Mouse (Mus musculus) forebrain, postnatal 0 days (tissue): Measurements from ENCODE around the gene Kmt2a. TPM values are rescaled to one million over a fixed set of nuclear protein-coding genes. Genes with fewer than 3 reads are reported as not detected.
A peak's percentile ranks its signal among the peaks of the same experiment; 100 is the strongest.

Source experiments
- ATAC-seq: fragments of 200-750 bp; cut with Nextera tagmentation; 2 replicates; pipeline ENCODE4 v1.8.0; 2017; ENCODE audit warnings: mild to moderate bottlenecking, moderate library complexity
- DNase-seq: peaks from one replicate; pipeline ENCODE4 v3.0.0-alpha.2; 2015
- H3K27ac ChIP-seq: fragments of 300-500 bp; sonication (generic); 2 replicates; pipeline ENCODE4 v1.5.1; 2014; ENCODE audit warnings: low read depth, mild to moderate bottlenecking, antibody characterized with exemption, low read length, moderate library complexity, mixed read lengths
- H3K27me3 ChIP-seq: fragments of 300-500 bp; sonication (generic); 2 replicates; pipeline ENCODE4 v1.6.1; 2014; ENCODE audit warnings: mild to moderate bottlenecking, low read length, mixed read lengths; ENCODE audit not compliant: insufficient read depth
- H3K36me3 ChIP-seq: fragments of 300-500 bp; sonication (generic); 2 replicates; pipeline ENCODE4 v1.6.1; 2014; ENCODE audit warnings: mild to moderate bottlenecking, moderate library complexity; ENCODE audit not compliant: insufficient read depth
- H3K4me1 ChIP-seq: fragments of 300-500 bp; sonication (generic); 2 replicates; pipeline ENCODE4 v1.6.1; 2014; ENCODE audit warnings: antibody characterized with exemption; ENCODE audit not compliant: insufficient read depth
- H3K4me2 ChIP-seq: fragments of 300-500 bp; sonication (generic); 2 replicates; pipeline ENCODE4 v1.6.1; 2014; ENCODE audit warnings: low read depth, mild to moderate bottlenecking, moderate library complexity
- H3K4me3 ChIP-seq: fragments of 300-500 bp; sonication (generic); 2 replicates; pipeline ENCODE4 v1.5.1; 2014; ENCODE audit warnings: low read depth, low read length, mixed read lengths
- H3K9ac ChIP-seq: fragments of 300-500 bp; sonication (generic); 2 replicates; pipeline ENCODE4 v1.6.1; 2014; ENCODE audit warnings: mild to moderate bottlenecking
- H3K9me3 ChIP-seq: fragments of 300-500 bp; sonication (generic); 2 replicates; pipeline ENCODE4 v1.6.1; 2016; ENCODE audit warnings: low read length
- CTCF ChIP-seq: sonication (generic); IDR thresholded peaks from 2 replicates; pipeline ENCODE4 v1.5.1; 2016; ENCODE audit warnings: antibody characterized with exemption, control low read depth, low read depth
- WGBS: fragments of 180-500 bp; shearing (Covaris S2); extraction: QIAGEN DNeasy Blood & Tissue Kit; methylation state at CpG from one replicate; pipeline ENCODE4 v1.1.7; 2014; 5-methylcytosine and 5-hydroxymethylcytosine counted together
- polyA plus RNA-seq: library from polyadenylated mRNA; unstranded; fragments of >200 nt; fragmentation: Nextera tagmentation; extraction: Ambion mirVana; gene quantifications from 2 replicates; pipeline ENCODE4 v1.2.1, GENCODE M21; 2015
- total RNA-seq: library from RNA; depleted of rRNA; stranded (reverse); fragments of >200 nt; gene quantifications from 2 replicates; pipeline ENCODE4 v1.2.3, GENCODE M21; 2014

Kmt2a gene
- total and polyA plus RNA-seq, 2 experiments from 2014 or later: 13.7 to 18.5 TPM

DNA sequence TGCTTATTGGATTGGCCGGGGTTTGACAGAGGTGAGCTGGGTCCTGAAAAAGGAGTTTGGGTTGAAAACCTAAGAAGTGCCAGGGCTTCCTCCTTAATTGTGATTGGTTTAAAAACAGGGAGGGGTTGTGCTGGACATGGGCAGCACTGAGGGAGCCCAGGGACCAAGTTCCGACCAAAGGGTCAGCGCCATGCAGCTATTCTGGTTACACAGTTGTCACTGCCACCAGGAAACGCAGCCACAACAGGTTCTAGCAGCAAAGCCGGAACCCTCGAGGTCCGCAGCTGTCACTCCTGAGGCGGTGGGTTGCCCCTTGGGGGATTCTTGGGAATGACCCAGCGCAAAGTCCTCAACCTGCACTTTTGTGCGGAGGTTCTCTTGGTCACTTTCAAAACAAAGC is 76.4 kb downstream of the Kmt2a start:
- 88% methylated on average over 10 of the region's 10 CpGs for WGBS
- no peak for TF ChIP-seq CTCF
- Histone ChIP-seq H3K4me2 (no peak overlapping the region), H3K36me3 (peaks cover 49% of the 10 kb centered on the region), H3K4me3 (no peak overlapping the region), H3K9me3 (no peaks in the 10 kb centered on the region), H3K27ac (no peak overlapping the region), H3K9ac (no peak overlapping the region), H3K4me1 (no peaks in the 10 kb centered on the region), H3K27me3 (no peaks in the 10 kb centered on the region)
- DNase-seq (no peak), ATAC-seq (no peak)

DNA sequence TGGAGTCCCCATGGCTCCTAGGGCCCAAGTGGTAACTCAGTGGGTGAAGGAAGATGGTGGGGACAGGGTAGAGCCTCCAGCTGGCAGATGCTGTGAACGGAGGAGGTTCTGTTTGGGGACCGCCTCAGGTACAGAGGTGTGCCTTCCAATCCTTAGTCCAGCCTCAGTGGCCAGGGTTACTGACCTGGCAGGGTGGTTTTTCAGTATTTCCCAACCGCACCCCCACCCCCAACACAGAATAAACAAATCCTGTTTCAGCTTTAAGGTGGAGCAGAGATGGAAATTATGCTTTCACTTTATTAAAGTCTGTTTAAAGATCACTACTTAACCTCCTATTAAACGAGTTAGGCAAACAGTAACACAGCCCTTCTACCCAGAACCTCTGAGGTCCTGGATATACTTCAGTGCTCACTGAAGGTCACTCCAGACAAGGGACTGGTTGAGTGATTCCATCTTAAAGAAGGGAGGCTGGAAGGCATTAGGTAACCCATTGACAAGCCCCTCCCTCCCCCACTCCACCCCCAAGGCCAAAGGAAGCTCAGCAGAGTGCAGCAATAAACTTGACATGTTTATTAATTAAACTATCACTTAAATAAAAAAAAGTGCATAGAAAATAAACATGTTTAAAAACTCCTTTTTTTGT is 78.2 kb downstream of the Kmt2a start, which contains the start of gene Ttc36:
Gene Ttc36 (minus strand): TSS at position 265 of the 643 bp plus-strand sequence.
- H3K9me3 ChIP-seq: no peaks in the 10 kb centered on the region
- no peak within 1 kb of the TSS for H3K27ac ChIP-seq
- DNase-seq (no peak), ATAC-seq (no peak)
- H3K27me3 ChIP-seq: no peaks in the 10 kb centered on the region
- peaks cover 32% of the 10 kb centered on the region for H3K36me3 ChIP-seq
- no peak within 1 kb of the TSS for H3K9ac ChIP-seq
- no peak within 1 kb of the TSS for H3K4me3 ChIP-seq
- no peak within 1 kb of the TSS for H3K4me2 ChIP-seq
- 0 out of 2 replicates have a peak, but pooled peaks cover 6% of the 10 kb centered on the region for H3K4me1 ChIP-seq
- 77% methylated on average over 4 of the region's 4 CpGs for WGBS
- no peak for TF ChIP-seq CTCF

DNA sequence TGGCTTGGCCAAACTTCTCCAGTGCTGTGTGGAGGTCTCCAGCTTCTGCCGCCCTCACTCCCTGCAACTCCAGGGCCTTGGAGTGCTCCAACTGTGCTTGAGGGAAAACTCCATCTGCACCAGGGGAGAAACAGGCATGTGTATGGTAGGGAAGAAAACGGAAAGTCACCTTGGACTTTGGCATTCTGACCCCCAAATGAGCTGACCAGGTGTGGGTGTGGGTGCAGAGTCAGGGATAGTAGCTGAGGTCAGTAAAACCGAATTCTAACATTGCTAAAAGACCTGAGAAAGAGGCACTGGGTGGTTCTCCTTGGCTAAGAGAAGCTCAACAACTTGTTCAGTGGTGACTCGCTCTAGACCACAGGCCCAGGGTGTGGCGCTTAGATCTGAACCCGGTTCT is 79.4 kb downstream of the Kmt2a start:
- DNase-seq (no peak), ATAC-seq (no peak)
- H3K9me3 ChIP-seq: no peaks in the 10 kb centered on the region
- no peak overlapping the region for H3K4me2 ChIP-seq
- H3K36me3 ChIP-seq: peaks cover 19% of the 10 kb centered on the region
- H3K4me1 ChIP-seq: 0 out of 2 replicates have a peak, but pooled peaks cover 6% of the 10 kb centered on the region
- H3K4me3 ChIP-seq: no peak overlapping the region
- no peaks in the 10 kb centered on the region for H3K27me3 ChIP-seq
- 85% methylated on average over 6 of the region's 6 CpGs for WGBS
- no peak overlapping the region for H3K27ac ChIP-seq
- no peak overlapping the region for H3K9ac ChIP-seq
- TF ChIP-seq CTCF: no peak

DNA sequence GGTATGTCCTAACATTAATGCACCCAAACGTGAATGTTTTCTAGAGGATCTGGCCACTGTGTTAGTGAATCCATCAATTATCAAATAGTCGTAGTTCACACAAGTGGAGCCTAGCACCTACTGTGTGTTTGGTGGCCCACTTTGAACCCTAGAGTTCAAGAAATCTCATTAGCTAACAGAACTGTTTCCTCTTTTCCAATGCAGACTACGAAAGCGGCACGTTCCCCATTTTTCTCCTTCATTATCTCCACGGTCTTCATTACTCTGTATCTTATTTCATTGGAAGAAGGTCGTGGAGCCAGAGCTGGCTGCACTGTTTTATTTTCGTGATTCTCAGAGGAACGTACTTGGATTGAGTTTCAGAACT is 81.2 kb downstream of the Kmt2a start:
- H3K4me3 ChIP-seq: peak overlapping the region; percentile 55
- H3K36me3 ChIP-seq: peaks cover 5% of the 10 kb centered on the region
- no peak for TF ChIP-seq CTCF
- peak overlapping the region; percentile 96 for H3K4me2 ChIP-seq
- no peaks in the 10 kb centered on the region for H3K9me3 ChIP-seq
- WGBS: 36% methylated on average over 9 of the region's 9 CpGs
- peak overlapping the region; percentile 66 for H3K9ac ChIP-seq
- no peaks in the 10 kb centered on the region for H3K27me3 ChIP-seq
- H3K4me1 ChIP-seq: 0 out of 2 replicates have a peak, but pooled peaks cover 6% of the 10 kb centered on the region
- DNase-seq: no peak
- no peak overlapping the region for H3K27ac ChIP-seq
- no peak for ATAC-seq

DNA sequence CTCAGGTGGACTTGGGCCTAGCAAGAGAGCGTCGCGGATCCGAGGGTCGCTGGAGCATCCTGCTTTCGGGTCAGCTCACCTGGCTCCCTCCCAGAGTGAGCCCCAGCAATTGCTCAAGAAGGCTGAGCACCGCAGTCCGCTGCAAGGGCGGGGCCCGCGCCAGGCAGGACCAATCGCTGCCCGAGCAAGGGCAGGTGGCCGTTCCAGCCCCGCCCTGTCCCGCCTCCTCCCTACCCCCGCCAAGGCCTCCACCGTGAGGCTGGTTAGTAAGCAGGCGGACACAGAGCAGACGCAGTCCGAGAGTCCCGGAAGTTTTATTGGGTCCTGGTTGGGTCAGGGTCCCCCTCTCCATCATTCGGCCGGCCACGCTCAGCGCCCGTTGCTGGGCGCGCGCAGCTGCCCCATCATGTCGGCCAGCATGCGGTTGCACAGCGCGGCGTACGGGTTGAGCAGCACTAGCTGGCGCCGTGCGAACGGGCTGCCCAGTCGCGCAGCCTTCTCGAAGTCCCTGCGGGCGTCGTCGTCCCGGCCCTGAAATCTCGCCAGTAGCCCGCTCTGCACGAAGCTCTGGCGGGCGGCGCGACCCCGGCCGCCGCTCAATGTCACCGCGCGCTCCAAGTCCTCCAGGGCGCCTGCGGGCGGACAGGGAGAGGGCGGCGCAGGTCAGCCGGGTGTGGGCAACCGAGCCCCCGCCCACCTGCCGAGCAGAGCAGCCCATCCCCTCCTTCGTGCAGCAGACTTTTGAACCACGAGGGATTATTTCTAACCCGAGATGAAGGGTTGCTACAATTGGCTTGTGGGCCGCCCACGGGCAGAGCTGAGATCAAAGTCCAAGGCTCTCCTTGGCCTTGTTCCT is 81.8 kb downstream of the Kmt2a start, which contains the start of gene Tmem25:
Gene Tmem25 (minus strand): TSS at position 206 of the 856 bp plus-strand sequence.
- 2% methylated on average over 70 of the region's 75 CpGs for WGBS
- DNase-seq (peak; percentile 86), ATAC-seq (peak; percentile 95)
- peak within 1 kb of the TSS; percentile 55 for H3K4me3 ChIP-seq
- H3K4me2 ChIP-seq: peak within 1 kb of the TSS; percentile 96
- H3K9me3 ChIP-seq: no peaks in the 10 kb centered on the region
- H3K36me3 ChIP-seq: no peaks in the 10 kb centered on the region
- H3K27ac ChIP-seq: peak within 1 kb of the TSS; percentile 54
- no peaks in the 10 kb centered on the region for H3K27me3 ChIP-seq
- peak within 1 kb of the TSS; percentile 66 for H3K9ac ChIP-seq
- 0 out of 2 replicates have a peak, but pooled peaks cover 6% of the 10 kb centered on the region for H3K4me1 ChIP-seq
- no peak for TF ChIP-seq CTCF

DNA sequence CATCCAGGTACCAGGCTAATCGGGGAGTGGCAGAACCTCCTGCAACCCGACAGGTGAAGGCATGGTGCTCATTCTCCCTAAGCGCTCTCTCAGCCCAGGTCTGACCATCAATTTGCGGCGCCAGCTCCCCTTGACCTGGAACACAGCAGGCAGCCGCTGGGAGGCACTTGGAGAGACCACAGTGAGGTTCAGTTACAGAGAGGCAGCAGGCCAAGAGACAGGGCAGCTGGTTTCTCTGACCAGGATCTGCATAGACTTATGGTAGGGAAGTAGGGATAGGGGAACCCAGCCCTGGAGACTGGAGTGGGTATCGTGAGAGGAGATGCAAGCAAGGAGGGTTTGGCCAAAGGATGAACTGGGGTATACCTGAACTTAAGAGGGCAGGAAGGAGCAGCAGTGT is 82.8 kb downstream of the Kmt2a start:
- ATAC-seq (no peak), DNase-seq (no peak)
- Histone ChIP-seq H3K9me3 (no peaks in the 10 kb centered on the region), H3K27me3 (no peaks in the 10 kb centered on the region), H3K4me3 (peak overlapping the region; percentile 55), H3K36me3 (no peaks in the 10 kb centered on the region; the same call in 1 of the 2 replicates), H3K27ac (no peak overlapping the region), H3K4me2 (peak overlapping the region; percentile 96), H3K4me1 (0 out of 2 replicates have a peak, but pooled peaks cover 6% of the 10 kb centered on the region), H3K9ac (peak overlapping the region; percentile 66; the same call in 1 of the 2 replicates)
- TF ChIP-seq CTCF: no peak
- 46% methylated on average over 7 of the region's 7 CpGs for WGBS

DNA sequence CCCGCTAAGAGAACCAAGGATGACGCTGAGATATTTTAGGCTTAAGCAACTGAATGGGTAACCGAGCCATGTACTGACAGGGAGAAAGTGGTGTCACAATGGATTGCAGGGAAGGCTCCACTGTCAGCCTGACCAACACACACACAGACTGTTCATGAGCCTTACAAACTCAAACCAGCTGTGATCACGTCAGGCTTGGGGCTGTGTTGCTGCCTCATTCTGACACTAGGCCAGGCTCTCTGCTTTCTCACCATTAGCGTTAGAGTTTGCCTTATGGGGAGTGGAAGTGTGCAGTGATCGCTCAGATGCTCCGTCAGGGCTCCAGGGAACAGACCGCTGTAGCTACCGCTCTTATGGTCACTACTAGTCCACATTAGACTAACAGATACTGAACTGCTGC is 88.3 kb downstream of the Kmt2a start:
- Histone ChIP-seq H3K9ac (no peak overlapping the region), H3K27ac (no peak overlapping the region), H3K27me3 (no peaks in the 10 kb centered on the region), H3K4me1 (no peaks in the 10 kb centered on the region), H3K4me2 (no peak overlapping the region), H3K9me3 (no peaks in the 10 kb centered on the region), H3K36me3 (peaks cover 48% of the 10 kb centered on the region), H3K4me3 (no peak overlapping the region)
- WGBS: 81% methylated on average over 9 of the region's 9 CpGs
- ATAC-seq (no peak), DNase-seq (no peak)
- TF ChIP-seq CTCF: no peak
